Mouse (Mus musculus) mature B cell (primary cell): ENCODE data around the gene Atxn7l2.
"Not testable (repeated sequence)": the region's sequence is repeated elsewhere in the genome, so short reads cannot be mapped to it uniquely, and the experiment has no call there.

ENCODE experiments used
- in situ Hi-C: fragments of 300-500 bp; cut with MboI; formaldehyde crosslinking; loops from 2 replicates; pipeline ENCODE4 v1.14.3; 2019

Atxn7l2 gene

DNA sequence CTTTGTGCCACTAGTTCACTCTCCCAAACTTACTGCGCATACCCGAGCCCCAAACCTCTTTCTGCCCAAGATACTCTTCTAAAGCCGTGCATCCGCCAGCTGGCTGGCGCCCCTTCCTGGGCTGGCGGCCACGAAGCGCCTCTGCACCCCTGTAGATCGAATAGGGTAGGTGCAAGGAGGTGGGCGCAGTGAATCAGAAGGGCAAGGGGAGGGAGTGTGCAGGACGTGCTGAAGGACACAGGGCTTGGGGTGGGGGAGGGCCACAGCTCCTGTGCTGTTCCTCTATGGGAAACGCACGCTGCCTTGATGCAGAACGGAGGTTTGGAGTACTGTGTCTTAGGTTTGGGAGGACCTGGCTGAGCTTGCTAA, at the start of gene Atxn7l2:
Atxn7l2 (minus strand) TSS at position 164 of the 369 bp plus-strand sequence.
- in situ Hi-C loops = no loop called here

DNA sequence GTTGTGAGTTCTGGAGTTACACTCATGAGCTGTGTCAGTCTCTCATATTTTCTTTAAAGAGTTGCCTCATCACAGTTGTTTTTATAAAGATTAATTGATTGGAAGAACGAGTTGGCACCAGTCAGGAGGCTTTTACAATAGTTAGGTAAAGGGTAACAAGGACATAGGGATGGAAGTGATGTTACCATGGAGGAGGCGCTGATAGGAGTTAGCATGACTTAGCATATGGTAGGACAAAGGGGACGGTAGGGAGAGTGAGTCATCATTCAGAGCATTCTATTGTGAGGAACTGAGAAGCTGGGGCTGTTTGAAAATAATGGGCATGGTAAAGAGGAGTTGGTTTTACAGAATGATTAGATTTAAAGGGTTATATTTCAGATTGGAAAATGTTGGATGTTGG, 48.6 kb upstream of the Atxn7l2 start:
- in situ Hi-C loops = no loop called here

DNA sequence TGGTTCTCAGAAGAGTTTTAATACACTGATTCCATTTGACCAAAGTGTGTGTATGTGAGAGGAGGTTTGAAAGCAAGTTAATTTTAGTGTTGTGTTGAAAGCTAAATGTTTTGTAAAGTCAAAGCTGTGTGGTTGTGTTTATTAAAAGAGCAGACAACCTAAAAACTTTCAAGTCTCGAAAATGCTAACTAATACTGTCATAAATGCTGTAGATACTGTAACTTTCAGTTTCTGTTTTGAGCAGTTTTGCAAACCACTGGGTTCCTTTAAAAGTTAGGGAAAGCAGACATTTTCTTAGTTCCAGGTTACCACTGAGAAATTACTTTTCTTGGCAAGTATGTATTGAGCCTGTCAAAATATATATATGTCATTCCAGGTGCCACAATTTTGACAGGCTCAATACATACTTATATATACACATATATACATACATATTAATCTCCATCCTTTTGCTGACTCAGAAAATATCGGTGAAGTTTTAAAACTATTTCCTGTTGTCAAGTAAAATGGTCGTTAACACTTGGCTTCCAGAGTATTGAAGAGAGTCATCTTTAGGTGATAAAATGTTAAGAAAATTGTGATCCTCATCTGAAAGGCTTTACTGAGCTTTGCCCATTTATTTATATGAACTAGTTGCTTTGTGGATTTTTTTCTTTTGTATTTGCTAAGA, 47.2 kb upstream of the Atxn7l2 start:
- in situ Hi-C loops = no loop called here

DNA sequence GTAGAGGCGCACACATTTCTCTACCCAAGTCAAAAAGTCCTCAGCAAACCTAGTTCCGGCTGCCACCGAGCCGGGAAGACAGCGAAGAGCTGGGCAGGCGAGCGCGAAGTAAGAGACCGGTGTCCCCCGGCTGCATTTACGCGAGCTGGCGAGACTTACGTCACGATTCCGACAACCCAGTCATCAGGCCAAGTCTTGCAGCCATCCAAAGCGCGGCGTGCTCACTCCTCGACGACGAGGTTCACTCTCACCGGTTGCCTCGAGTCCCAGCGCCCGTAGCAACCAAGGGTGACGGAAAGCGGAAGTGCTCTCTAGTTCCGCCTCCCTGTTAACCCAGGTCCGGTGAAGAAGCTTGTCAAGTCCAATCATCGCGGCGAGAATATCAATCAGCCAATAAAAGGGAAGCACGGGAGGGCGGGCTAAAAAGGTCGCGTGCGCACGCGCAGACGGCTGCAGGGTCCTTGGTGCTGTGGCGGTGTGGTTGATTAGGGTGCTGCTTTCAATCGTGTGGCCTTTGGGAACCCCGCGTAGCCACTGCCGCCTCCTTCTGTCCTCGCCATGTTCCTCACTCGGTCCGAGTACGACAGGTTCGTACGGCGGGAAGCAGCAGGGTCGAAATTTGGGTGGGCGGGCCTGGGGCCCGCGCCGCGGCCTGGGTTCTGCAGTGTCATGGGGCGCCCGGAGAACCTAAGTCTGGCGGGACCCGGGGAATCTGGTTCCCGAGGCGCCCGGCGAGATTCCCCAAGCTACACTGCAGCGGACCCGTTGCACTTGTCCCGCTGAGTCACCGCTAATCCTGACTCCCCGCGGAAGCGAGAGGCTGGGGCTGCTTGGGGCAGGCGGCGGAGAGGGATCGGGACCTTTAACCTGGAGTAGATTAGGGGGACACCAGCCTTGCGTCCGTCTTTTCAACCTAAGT, 46.2 kb upstream of the Atxn7l2 start, which contains the start of gene Psma5:
Psma5 (plus strand) TSS at position 208 of the 919 bp plus-strand sequence.
- in situ Hi-C loops = no loop called here

DNA sequence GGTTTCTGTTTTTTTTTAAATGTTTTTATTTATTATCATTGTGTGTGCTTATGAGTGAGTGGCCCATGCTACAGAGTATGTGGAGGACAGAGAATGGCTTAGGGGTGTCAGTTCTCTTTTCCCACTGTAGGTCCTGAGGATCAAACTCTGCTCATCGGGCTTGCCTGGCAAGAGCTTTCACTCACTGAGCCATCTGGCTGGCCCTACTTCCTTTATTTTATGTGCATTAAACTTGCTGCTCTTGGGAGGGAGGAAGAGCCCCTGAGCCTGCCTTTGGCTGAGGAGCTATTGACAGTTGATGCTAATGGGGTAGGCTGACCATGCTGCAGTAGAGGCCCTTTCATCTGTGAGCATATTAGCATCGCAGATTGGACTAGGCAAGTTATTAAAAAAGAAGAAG, 36.1 kb upstream of the Atxn7l2 start:
- in situ Hi-C loops = no loop called here

DNA sequence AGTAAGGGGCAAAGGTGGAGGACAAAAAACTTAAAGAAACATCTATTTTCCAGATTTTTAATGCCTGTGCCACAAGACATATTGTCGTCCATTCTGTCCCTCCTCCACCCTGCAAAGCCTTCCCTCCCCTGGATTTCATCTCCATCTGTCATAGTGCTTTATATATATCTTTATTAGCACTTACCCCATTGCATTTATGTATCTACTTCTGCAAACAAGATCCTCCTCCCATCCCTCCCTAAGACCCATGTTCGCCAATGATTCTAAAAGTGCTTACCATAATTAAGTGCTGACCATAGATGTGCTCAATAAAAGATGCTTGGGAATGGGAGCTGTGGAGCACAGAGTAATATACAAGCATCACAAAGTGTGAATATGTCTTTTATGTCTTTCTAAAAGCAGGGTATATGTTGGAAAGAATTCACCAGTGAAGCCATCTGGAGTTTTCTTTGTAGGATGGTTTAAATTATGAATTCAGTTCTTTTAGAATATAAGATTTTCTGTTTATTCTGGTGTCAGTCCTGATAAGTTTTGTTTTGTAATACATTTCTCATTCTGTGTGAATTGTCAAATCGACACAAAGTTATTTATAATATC, 30.6 kb upstream of the Atxn7l2 start:
- in situ Hi-C loops = no loop called here

DNA sequence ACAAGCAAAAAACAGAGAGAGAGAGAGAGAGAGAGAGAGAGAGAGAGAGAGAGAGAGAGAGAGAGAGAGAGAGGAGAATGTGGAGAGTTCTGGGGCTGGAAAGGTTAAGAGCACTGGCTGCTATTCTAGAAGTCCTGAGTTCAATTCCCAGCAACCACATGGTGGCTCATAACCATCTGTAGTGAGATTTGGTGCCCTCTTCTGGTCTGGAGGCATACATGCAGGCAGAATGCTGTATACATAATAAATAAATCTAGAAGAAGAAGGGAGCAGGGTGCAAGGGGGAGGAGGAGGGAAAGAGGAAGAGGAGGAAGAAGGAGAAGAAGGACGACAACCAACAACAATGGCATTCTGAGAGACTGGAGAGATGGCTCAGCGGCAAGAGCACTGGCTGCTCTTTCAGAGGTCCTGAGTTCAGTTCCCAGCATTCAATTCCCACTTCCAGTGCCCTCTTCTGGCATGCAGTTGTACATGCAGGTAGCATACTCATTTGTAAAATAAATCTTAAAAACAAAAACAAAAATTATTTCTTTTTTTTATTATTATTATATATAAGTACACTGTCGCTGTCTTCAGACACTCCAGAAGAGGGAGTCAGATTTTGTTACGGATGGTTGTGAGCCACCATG, 26.9 kb upstream of the Atxn7l2 start:
- in situ Hi-C loops = not testable (repeated sequence)

DNA sequence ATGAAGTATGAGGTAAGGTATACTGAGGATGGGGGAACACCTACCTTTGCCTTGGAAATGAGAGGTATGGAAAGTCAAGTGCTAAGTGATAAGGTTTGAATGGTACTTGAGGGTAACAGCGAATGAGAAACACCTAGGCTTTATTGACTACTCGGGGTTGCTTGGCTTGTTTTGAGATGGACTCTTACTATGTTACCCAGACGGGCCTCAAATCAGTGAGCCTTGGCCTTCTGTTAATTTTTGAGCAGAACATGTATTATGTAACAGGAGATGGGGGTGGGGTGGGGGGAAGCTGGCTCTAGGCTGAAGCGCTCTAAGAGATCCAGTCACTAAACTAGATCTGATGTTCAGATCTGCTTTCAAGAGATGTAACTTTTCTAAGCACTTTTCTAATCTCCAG, 20.9 kb upstream of the Atxn7l2 start:
- in situ Hi-C loops = no loop called here

DNA sequence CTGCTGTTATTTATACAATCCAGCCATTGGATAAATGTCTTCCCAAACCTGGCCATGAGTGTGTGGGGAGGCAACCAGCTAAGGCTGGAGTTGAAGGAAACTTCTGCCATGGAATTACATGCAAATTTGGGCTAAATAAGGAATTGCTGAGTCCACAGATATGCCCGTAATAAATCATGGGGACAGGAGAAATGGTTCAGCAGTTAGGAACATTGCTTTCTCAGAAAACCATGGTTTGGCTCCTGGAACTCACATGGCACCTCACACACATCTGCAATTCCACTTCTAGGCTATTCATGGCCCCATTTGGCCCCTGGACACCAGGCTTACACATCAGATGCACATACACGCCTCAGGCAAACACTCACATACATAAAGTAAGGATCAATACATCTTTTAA, 16.8 kb upstream of the Atxn7l2 start:
- in situ Hi-C loops = no loop called here

DNA sequence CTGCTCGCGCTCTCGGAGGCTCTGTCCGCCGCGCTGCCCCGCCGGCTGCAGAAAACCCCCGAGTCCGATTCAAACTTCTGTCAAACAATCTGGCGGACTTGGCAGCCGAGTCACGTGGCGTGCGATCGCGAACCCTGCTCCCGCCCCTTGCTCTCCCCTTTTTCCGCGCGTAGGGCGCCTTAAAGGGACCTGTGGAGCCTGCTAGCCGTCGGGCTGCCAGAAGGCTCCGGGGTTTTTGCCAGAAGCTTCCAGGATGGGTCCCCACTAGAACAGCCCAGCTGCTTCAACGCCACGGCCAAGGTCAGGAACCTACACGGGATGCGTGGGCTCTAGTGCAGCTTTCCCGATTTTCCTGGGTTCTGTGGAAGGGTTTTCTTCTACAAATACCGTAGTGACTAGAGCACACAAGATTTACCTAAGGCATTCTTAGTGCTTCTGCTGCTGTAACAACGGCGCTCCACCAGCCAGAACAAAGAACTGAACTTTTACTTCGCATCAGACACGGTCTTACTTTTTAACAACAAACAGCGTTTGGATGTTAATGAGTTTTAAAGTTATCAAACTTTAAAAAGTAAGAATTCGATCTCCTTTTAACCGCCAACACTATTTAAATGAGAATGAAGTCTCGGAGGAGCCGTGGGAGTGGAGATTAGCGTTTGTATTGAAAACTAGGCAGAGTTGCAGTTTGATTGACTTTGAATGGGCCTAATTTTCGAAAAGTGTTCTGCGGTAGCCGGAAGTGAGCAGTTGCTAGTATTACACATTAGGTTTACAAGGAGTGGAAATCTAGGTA, 16.0 kb upstream of the Atxn7l2 start, which contains the start of gene Sypl2:
Sypl2 (minus strand) TSS at position 91 of the 793 bp plus-strand sequence.
- in situ Hi-C loops = no loop called here

DNA sequence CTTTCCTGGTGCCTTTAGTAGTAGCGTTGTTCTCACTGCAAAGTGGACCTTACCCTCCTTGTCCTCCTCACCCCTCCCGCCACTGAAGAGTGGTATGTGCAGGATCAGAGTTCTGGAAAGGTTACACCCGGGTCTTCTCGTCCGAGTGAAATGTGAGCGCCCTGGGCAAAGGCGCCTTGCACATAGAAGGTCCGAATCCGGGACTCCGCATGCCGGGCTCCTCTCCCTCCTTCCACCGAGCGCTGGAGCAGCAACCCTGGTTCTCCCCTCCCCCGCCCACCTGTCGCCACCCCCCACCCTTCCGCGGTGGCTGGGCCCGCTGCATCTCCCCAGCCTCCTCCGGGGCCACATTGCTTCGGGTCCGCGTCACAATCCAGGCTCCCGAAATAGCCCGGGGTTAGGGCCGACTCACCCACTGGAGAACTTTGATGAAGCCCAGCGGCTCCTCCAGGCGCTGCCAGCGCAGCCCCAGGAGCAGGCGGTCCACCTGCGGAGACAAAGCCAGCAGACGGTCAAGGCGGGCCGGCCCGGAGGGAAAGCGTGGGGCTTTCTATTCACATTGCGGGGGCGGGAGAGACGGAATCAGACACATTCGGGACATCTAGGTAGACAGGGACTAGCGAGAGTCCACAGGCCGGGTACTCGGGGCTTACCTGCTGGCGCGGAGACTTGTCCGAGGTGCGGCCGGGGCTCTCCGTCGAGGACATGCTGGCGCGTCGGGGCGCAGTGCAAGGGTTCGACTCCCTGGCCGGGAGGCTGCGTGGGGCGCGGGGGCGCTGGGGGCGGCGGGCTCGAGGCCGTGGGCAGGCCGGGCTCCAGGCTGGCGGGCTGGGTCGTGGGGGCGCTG, 15.2 kb upstream of the Atxn7l2 start:
- in situ Hi-C loops = no loop called here

DNA sequence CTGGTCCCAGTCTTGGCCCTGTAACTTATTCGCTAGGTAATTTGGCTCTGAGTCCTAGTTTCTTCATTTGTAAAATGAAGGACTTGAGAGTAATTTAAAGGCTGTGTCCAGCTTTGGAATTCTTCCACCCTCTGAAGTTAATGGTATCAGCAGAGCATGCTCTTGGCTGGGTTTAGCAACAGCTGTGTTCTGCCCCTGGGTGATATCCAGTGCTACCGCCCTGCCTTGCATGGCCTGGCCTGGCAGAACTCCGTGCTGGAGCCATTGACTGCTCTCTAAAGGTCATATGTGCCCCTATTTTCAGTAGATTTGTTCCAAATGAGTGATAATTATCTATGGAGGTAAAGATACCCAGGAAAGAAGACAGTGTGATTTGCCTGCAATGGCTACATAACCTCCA, 9.9 kb upstream of the Atxn7l2 start:
- in situ Hi-C loops = no loop called here

DNA sequence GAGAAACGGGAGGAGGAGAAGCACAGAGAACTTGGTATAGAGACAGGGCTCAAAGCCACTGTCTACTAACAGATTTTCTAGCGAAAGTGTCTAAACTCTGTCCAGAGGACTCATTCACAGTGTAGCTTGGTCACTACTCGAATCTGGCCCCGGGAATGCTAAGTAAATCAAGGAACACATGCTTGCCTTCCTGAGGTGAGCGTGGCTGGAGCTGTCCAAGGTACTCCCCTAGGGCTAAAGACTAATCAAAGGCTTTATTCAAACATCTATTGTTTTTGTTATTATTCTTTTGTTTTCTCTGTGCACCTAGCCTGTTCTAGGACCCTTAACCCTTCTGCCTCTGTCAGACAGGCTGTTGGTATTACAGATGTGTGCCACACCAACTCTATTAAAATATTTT, 4.0 kb upstream of the Atxn7l2 start:
- in situ Hi-C loops = no loop called here

DNA sequence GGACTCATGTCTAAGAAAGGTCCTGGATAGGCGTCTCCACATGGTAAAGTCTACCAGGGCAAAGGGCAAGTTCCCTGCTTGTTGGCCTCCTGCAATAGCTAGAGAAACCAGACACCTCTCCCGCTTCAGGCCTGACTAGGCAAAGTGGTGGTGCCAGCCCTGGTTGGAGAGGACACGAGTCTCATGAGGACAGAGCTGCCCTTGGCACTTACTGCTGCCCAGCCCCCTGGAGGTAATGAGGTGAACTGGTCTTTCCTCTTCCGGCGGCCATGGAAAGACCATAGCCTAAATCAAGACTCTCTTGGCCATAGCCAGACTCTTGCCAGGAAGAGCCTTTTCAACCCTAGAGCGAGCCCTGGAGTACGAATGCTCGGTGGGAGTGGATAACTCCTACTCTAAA, 1.7 kb upstream of the Atxn7l2 start:
- in situ Hi-C loops = no loop called here

DNA sequence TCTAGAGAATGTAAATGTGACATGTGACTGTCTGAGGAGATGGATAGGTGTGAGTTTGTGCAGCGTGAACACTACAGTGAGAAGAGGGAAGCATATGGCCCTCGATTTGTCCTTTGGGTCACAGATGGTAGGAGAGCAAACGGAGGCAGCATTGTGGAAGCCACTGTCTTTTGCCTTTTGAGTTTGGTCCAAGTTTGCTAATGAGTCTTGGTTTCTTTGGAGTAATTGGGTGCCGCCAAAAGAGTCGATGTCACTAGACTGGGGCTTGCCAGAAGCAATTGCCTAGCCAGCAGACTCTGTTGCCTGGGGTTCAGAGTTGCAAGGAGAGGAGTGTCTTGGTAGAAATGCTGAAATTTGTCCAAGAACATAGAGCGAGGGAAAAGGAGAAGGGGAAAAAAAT, 1.1 kb upstream of the Atxn7l2 start:
- in situ Hi-C loops = no loop called here

DNA sequence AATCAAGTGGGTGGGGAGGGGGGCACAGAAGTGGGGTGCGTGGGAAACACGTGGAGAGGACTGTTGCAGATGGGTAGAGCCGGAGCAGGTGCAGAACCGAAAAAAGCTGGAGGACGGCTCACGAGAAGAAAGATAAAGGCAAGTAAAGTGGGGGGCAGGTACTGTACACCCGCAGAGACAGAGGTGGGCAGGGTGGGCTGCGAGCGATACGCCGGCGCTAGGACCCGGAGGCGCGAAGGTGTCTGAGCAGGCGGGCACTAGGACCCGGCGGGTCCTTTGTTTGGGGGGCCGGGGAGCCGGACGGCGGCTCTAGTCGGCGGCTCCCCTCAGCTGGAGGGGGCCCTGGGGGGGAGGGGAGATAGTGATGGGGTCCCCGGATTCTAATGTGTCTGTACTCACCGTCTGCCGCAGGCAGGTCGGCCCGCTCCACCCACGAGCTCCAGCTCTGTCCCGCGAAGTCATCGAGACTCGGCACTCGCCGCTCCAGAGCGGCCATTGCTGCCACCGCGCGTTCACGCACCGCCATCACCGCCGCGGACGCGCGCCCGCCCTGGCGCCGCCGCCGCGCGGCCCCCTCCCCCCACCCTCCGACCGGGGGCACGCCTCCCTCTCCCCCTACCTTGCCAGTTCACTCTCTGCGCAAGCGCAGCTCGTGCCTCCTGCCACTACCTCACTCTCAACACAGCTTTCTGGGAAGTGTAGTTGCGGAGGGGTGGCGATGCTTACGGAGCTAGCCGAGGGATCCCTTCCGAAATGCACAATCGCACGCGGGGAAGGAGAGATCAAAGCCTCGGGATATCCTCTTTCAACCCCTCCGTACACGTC, 576 bp downstream of the Atxn7l2 start:
- in situ Hi-C loops = no loop called here

DNA sequence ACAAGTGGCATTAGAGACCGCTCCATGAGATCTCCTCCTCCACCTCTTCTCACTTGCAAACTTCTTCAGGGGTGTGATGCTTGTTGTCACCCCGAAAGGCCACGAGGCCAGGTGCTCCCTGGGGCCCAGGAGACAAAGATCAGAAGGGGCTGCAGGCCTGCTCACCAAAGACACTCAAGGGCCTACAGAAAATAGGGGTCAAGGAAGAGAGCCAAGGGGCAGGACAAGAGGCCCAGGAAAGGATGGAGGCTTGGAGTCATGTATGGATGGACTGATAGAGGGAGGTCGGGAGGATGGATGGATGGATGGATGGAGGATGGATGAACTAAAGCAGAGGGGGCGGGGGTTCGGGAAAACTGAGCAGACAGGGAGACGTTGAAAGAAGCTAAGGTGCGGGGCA, 1.2 kb downstream of the Atxn7l2 start:
- in situ Hi-C loops = no loop called here

DNA sequence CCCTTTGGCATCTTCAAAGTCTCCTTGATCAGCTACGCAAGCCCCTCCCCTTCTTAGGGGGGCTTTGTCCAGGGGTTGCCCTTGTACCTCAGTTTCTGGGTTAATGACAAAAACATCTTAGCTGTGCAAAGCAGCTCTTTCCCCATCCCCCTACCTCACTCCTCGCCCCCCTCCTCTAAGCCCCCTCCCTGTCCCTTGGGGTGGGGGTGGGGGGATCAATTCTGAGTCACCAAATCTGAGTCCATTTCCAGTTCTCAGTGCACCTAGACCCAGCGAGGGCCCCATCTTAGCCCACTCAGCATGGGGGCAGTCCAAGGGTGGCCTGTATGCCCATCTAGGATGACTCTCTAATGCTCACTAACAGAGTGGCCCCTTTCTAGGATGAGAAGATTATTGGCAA, 1.7 kb downstream of the Atxn7l2 start:
- in situ Hi-C loops = no loop called here

DNA sequence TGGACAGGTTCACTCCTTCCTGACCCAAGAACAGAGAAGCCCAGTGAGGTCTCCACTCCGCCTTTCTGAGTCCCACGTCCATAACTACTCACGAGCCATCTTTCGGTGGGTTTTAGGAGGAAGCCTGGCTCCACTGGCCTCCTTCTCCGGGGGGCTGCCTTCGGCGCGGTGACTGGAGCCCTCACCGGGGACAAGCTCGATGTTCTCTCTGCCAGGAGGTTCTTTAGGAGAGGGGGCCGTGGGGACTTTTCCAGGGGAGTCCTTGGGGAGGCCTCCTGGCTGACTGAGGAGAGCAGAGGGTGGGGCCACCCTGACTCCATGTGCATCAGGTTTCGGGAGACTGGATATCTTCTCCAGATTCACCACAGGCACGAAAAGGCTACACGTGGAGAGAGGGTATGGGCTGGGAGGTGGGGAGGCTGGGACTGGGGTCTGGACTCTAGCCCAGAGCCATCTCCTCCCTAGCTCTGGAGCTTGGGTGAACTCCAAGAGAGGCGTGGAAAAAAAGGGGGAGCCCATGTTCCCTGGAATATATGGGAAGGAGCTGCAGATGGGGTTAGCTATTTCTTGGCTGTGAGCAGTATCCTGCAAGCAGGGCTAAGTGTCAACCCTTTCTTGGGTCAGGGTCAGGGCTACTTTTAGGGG, 3.9 kb downstream of the Atxn7l2 start:
- in situ Hi-C loops = no loop called here
